Mouse (Mus musculus): ENCODE data around the gene Xdh.

DNA sequence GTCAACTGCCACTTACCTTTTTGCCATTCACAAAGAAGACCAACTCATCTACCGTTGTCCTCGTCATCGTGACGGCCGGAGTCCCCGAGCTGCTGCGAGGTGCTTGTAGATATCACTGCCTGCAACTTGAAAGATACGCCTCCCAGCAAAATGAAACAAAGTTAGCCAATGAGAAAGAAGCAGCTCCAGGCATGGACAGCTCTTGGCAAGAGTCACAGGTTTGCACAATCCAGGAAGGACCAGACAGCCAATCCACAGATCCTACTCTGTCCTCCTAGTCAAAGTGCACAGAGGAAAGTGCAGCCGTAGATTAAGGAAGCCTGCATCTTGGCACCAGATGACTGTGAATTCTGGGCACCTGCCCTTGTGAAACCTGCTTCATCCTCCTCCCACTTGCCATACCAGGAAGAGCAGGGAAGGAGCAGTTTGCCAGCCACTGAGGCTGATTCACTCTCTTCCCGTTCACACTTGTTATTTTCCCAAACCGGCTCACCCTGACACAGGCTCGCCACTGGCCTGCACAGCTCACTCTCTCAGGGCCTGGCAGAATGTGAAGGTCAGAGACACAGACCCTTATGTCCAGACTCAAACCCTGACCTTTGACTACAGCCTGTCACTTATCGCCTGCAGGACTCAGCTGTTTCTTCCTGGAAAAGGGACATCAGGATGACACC lies at the start of gene Xdh:
- no peak for TF ChIP-seq CTCF (IDR thresholded peaks at IDR 0.05; ENCODE audit: low read depth, low read length)
- TF ChIP-seq POLR2A (IDR thresholded peaks at IDR 0.05; ENCODE audit: insufficient read depth, low read length): no peak
